Mouse (Mus musculus): ENCODE data around the gene Fam76a.

- peak; percentile 23; the same call in 1 of the 3 replicates for TF ChIP-seq TAL1 (IDR thresholded peaks at IDR 0.05; ENCODE audit: low read length)
- TF ChIP-seq GATA1 (IDR thresholded peaks at IDR 0.05; ENCODE audit: low read length), result no peak
Observed at GRCm38 (mm10) chr4:132922061-132922530, 262 bp downstream of the Fam76a start.
